ENCODE assay signal across 9 mouse cellular contexts in genomic region chr9:112447515-112447914, GRCm38 (mm10).
A peak's percentile ranks its signal among the peaks of the same experiment; 100 is the strongest.
DNase-seq lines count a peak whose midpoint lies in the region; ATAC-seq and TF ChIP-seq lines count a peak whose summit lies in the region.
"Had no signal": no experiment of that assay in that cellular context is flagged by ENCODE, and none has a peak within 500 bp of the region (broad histone marks: within the 10 kb centered on the region; RNA-seq: fewer than 3 reads in every experiment).

No protein-coding gene starts in this region.

- no peak overlapping the region for H3K4me3 ChIP-seq in kidney, postnatal 0 days (replicated peaks; ENCODE audit: low read depth, low read length)
- no peak overlapping the region for H3K4me3 ChIP-seq in hindbrain, embryonic 14.5 days (replicated peaks; ENCODE audit: low read length)
- H3K4me3 ChIP-seq in midbrain, postnatal 0 days (ENCODE audit: low read depth, low read length) = no peak overlapping the region
- H3K4me3 ChIP-seq: limb, embryonic 12.5 days had no signal

- DNase-seq in kidney, postnatal 0 days (ENCODE audit: low spot score) = no peak
- no peak for DNase-seq in kidney, postnatal 25 days
- DNase-seq in cerebellum, postnatal 25 days = peak; percentile 76 to 85
- DNase-seq in hindbrain, embryonic 14.5 days (ENCODE audit: low spot score) = peak; percentile 61
- peak; percentile 79 for DNase-seq in midbrain, postnatal 0 days (ENCODE audit: low spot score)
- DNase-seq in spleen, adult 18-20 months = no peak
- DNase-seq in heart, postnatal 4 days = no peak
- no peak for DNase-seq in ovary, postnatal 10 days (ENCODE audit: low spot score)

- H3K4me1 ChIP-seq in kidney, postnatal 0 days (replicated peaks; ENCODE audit: insufficient read depth, low read length) = no peaks in the 10 kb centered on the region
- no peaks in the 10 kb centered on the region; the same call in 1 of the 2 replicates for H3K4me1 ChIP-seq in hindbrain, embryonic 14.5 days (replicated peaks; ENCODE audit: control insufficient read depth, insufficient read depth, low read length)
- H3K4me1 ChIP-seq in midbrain, postnatal 0 days (ENCODE audit: insufficient read depth, low read length) = no peaks in the 10 kb centered on the region
- H3K4me1 ChIP-seq: limb, embryonic 12.5 days had no signal

- no peak overlapping the region for H3K9ac ChIP-seq in kidney, postnatal 0 days (ENCODE audit: low read depth, low read length)
- H3K9ac ChIP-seq in hindbrain, embryonic 14.5 days = no peak overlapping the region
- no peak overlapping the region for H3K9ac ChIP-seq in midbrain, postnatal 0 days (replicated peaks; ENCODE audit: low read length, poor library complexity, severe bottlenecking)
- H3K9ac ChIP-seq: limb, embryonic 12.5 days had no signal

- no peaks in the 10 kb centered on the region for H3K27me3 ChIP-seq in kidney, postnatal 0 days (ENCODE audit: insufficient read depth, low read length)
- H3K27me3 ChIP-seq in hindbrain, embryonic 14.5 days (ENCODE audit: control insufficient read depth, insufficient read depth, low read length) = no peaks in the 10 kb centered on the region
- H3K27me3 ChIP-seq in midbrain, postnatal 0 days (ENCODE audit: insufficient read depth, low read length) = no peaks in the 10 kb centered on the region
- H3K27me3 ChIP-seq: limb, embryonic 12.5 days had no signal

- no peaks in the 10 kb centered on the region for H3K36me3 ChIP-seq in kidney, postnatal 0 days (ENCODE audit: insufficient read depth, low read length)
- no peaks in the 10 kb centered on the region for H3K36me3 ChIP-seq in hindbrain, embryonic 14.5 days (replicated peaks; ENCODE audit: control insufficient read depth, insufficient read depth)
- no peaks in the 10 kb centered on the region for H3K36me3 ChIP-seq in midbrain, postnatal 0 days (ENCODE audit: insufficient read depth, low read length)
- H3K36me3 ChIP-seq: limb, embryonic 12.5 days had no signal

- H3K4me2 ChIP-seq in kidney, postnatal 0 days (ENCODE audit: low read length) = no peak overlapping the region
- no peak overlapping the region for H3K4me2 ChIP-seq in hindbrain, embryonic 14.5 days (replicated peaks)
- no peak overlapping the region for H3K4me2 ChIP-seq in midbrain, postnatal 0 days (ENCODE audit: low read depth, low read length, poor library complexity, severe bottlenecking)
- H3K4me2 ChIP-seq: limb, embryonic 12.5 days had no signal

- no peak for ATAC-seq in kidney, postnatal 0 days (replicated peaks; ENCODE audit: low FRiP score, low read depth)
- peak; percentile 74; the same call in 1 of the 2 replicates for ATAC-seq in hindbrain, embryonic 14.5 days (ENCODE audit: low FRiP score)
- no peak; the same call in 1 of the 2 replicates for ATAC-seq in midbrain, postnatal 0 days (ENCODE audit: low FRiP score)

- peak; percentile 19; the same call in 1 of the 2 replicates for TF ChIP-seq CTCF in kidney, postnatal 0 days (IDR thresholded peaks at IDR 0.05; ENCODE audit: low read depth)
- peak; percentile 61 for TF ChIP-seq CTCF in midbrain, postnatal 0 days (IDR thresholded peaks at IDR 0.05)

- H3K9me3 ChIP-seq in kidney, postnatal 0 days (replicated peaks; ENCODE audit: low read length) = no peaks in the 10 kb centered on the region
- no peaks in the 10 kb centered on the region for H3K9me3 ChIP-seq in hindbrain, embryonic 14.5 days (ENCODE audit: control insufficient read depth, low read length)
- no peaks in the 10 kb centered on the region for H3K9me3 ChIP-seq in midbrain, postnatal 0 days (ENCODE audit: low read length)
- H3K9me3 ChIP-seq: limb, embryonic 12.5 days had no signal

- 12% methylated on average over 2 of the region's 2 CpGs for WGBS in kidney, postnatal 0 days
- 10% methylated on average over 2 of the region's 2 CpGs for WGBS in hindbrain, embryonic 14.5 days
- 10% methylated on average over 2 of the region's 2 CpGs for WGBS in midbrain, postnatal 0 days

- H3K27ac ChIP-seq in kidney, postnatal 0 days = no peak overlapping the region
- H3K27ac ChIP-seq in hindbrain, embryonic 14.5 days = peak overlapping the region; percentile 3; the same call in 1 of the 2 replicates
- 0 out of 2 replicates have a peak overlapping the region, but pooled peaks have one; percentile 18 for H3K27ac ChIP-seq in midbrain, postnatal 0 days (ENCODE audit: low read depth, low read length)
- H3K27ac ChIP-seq: limb, embryonic 12.5 days had no signal

Comparison
In these comparisons a context has a peak if more than half of its experiments do, and no peak if none do; other contexts are left out.
1. DNase-seq: peak in cerebellum, postnatal 25 days (2 of 2), hindbrain, embryonic 14.5 days (single experiment) and midbrain, postnatal 0 days (single experiment); none in kidney, postnatal 0 days (single experiment), kidney, postnatal 25 days (0 of 2), spleen, adult 18-20 months (0 of 2), heart, postnatal 4 days (single experiment) and ovary, postnatal 10 days (single experiment).